Mouse (Mus musculus) heart, adult 2 months (tissue): Measurements from ENCODE around the gene Cux2. TPM values are rescaled to one million over a fixed set of nuclear protein-coding genes. Genes with fewer than 3 reads are reported as not detected.
A peak's percentile ranks its signal among the peaks of the same experiment; 100 is the strongest.

Experiments used
- DNase-seq, 2 experiments: peaks; one replicate each; pipeline ENCODE4 v3.0.0; 2021
- H3K27ac ChIP-seq: fragments of 200-600 bp; 2 replicates; pipeline ENCODE4 v1.8.1; 2022
- H3K27me3 ChIP-seq: fragments of 200-500 bp; 2 replicates; pipeline ENCODE4 v1.6.1; 2012; ENCODE audit warnings: mild to moderate bottlenecking, low read length, inconsistent platforms, mixed read lengths; ENCODE audit not compliant: control insufficient read depth, insufficient read depth
- H3K36me3 ChIP-seq: fragments of 200-500 bp; 2 replicates; pipeline ENCODE4 v1.6.1; 2012; ENCODE audit warnings: low read length, inconsistent platforms; ENCODE audit not compliant: control insufficient read depth, insufficient read depth
- H3K4me1 ChIP-seq: fragments of 200-500 bp; 2 replicates; pipeline ENCODE4 v1.6.1; 2011; ENCODE audit warnings: low read length; ENCODE audit not compliant: control insufficient read depth, insufficient read depth
- H3K4me3 ChIP-seq: fragments of 200-600 bp; 2 replicates; pipeline ENCODE4 v1.8.1; 2022
- H3K79me2 ChIP-seq: fragments of 200-500 bp; replicated peaks from 2 replicates; pipeline ENCODE4 v1.6.1; 2012; ENCODE audit warnings: mild to moderate bottlenecking, inconsistent platforms, low read length, moderate library complexity, mixed read lengths; ENCODE audit not compliant: control insufficient read depth, insufficient read depth
- H3K9ac ChIP-seq: fragments of 200-500 bp; 2 replicates; pipeline ENCODE4 v1.6.1; 2012; ENCODE audit warnings: low read depth, mild to moderate bottlenecking, control low read depth, inconsistent platforms, low read length, mixed read lengths
- CTCF ChIP-seq: fragments of 200-600 bp; IDR thresholded peaks from 2 replicates; pipeline ENCODE4 v1.8.1; 2022; ENCODE audit warnings: antibody characterized with exemption, mild to moderate bottlenecking, moderate library complexity
- EP300 ChIP-seq: fragments of 200-500 bp; IDR thresholded peaks from 2 replicates; pipeline ENCODE4 v1.6.1; 2011; ENCODE audit warnings: low read depth, low read length, control low read depth; ENCODE audit not compliant: insufficient read depth
- POLR2A ChIP-seq: fragments of 200-500 bp; IDR thresholded peaks from 2 replicates; pipeline ENCODE4 v1.6.1; 2011; ENCODE audit warnings: mild to moderate bottlenecking, low read depth, low read length, control low read depth; ENCODE audit not compliant: insufficient read depth
- WGBS: fragments of 180-500 bp; shearing (Covaris S2); methylation state at CpG from one replicate; pipeline ENCODE4 v1.1.7; 2018; 5-methylcytosine and 5-hydroxymethylcytosine counted together
- intact Hi-C: fragments of 180-260 bp; cut with DNase I; formaldehyde crosslinking; loops from one replicate; pipeline ENCODE4 v1.15.1; 2025
- polyA plus RNA-seq: library from polyadenylated mRNA; depleted of rRNA; stranded (reverse); fragments of >200 nt; gene quantifications from 2 replicates; pipeline ENCODE4 v1.2.3, GENCODE M21; 2012
- total RNA-seq, 2 experiments: library from RNA; stranded (reverse); gene quantifications; 2 replicates each; pipeline ENCODE4 v1.2.3; 2021

Cux2 gene
- total and polyA plus RNA-seq, 3 experiments, result 11.4 to 18.4 (median 18.1) TPM

GRCm38 (mm10) chr5:121856740-121857139, 193.2 kb downstream of the Cux2 start:
- Histone ChIP-seq H3K36me3 (no peaks in the 10 kb centered on the region), H3K4me1 (no peaks in the 10 kb centered on the region; the same call in 1 of the 2 replicates), H3K4me3 (no peak overlapping the region), H3K9ac (no peak overlapping the region), H3K79me2 (no peaks in the 10 kb centered on the region), H3K27ac (no peak overlapping the region), H3K27me3 (no peaks in the 10 kb centered on the region)
- no peak for TF ChIP-seq EP300
- TF ChIP-seq CTCF, result no peak
- TF ChIP-seq POLR2A, result no peak
- intact Hi-C loops, result no loop called here
- DNase-seq, result no peak
- WGBS, result 64% methylated on average over 11 of the region's 11 CpGs

DNA sequence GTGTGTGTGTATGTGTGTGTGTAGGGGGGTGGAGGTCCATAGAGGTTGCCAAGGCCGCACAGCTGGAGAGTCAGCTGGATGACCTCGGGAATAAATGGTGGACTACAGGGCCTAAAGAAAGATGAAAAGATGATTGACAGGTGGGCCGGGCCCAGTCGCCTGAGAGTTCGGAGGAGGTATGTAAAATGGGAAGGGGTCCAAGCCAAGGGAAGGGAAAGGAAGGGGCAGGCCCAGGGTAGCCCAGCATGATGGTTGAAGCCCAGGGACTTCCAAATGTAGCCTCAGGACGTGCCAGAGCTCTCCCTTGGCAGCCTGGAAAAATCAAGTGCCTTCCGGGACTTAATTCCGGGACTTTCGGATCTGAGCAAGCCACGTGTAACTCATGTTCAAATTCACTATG, 195.1 kb downstream of the Cux2 start:
- Histone ChIP-seq H3K4me3 (no peak overlapping the region), H3K27ac (no peak overlapping the region), H3K27me3 (no peaks in the 10 kb centered on the region), H3K4me1 (peaks cover 5% of the 10 kb centered on the region), H3K9ac (no peak overlapping the region), H3K36me3 (no peaks in the 10 kb centered on the region), H3K79me2 (no peaks in the 10 kb centered on the region)
- TF ChIP-seq EP300 (no peak), POLR2A (no peak), CTCF (no peak)
- WGBS, result 59% methylated on average over 10 of the region's 10 CpGs
- intact Hi-C loops, result no loop called here
- no peak for DNase-seq

DNA sequence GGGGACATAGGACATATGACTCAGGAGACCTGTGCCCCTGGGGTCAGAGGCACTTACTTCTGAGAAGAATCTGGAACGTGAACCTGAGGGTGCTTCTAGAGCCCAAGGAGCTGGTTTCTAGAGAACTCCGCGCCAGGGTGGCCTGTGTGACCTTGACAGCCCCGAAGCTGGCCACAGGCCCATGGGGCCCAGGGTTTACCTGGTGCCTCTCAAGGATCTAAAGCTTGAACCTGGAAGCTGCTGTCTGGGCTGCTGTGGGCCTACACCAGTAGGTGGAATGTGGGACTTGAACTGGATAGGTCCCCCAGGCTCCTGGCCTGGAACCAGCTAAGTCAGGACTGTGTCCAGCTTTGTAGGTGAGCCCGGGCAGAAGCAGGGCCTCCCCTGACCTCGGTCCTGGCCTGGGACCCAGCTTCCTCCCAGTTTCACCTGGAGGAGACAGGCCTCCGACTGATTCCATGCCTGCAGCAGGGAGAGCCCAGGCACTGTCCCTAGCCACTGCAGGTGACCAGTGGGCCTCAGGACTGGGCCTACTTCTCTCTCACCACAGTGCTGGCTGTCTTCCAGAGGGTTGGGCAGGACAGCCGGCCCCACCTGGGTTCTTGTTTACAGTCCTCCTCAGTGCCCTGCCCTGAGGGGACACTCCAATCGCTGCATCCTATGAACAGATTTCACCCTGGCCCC, 196.4 kb downstream of the Cux2 start:
- Histone ChIP-seq H3K79me2 (no peaks in the 10 kb centered on the region; the same call in 1 of the 2 replicates), H3K27ac (peak overlapping the region; percentile 31), H3K4me3 (no peak overlapping the region), H3K9ac (peak overlapping the region; percentile 24; the same call in 1 of the 2 replicates), H3K27me3 (no peaks in the 10 kb centered on the region), H3K36me3 (no peaks in the 10 kb centered on the region), H3K4me1 (peaks cover 7% of the 10 kb centered on the region)
- TF ChIP-seq EP300 (no peak), CTCF (no peak), POLR2A (no peak)
- 58% methylated on average over 9 of the region's 9 CpGs for WGBS
- intact Hi-C loops, result no loop called here
- DNase-seq, result no peak

DNA sequence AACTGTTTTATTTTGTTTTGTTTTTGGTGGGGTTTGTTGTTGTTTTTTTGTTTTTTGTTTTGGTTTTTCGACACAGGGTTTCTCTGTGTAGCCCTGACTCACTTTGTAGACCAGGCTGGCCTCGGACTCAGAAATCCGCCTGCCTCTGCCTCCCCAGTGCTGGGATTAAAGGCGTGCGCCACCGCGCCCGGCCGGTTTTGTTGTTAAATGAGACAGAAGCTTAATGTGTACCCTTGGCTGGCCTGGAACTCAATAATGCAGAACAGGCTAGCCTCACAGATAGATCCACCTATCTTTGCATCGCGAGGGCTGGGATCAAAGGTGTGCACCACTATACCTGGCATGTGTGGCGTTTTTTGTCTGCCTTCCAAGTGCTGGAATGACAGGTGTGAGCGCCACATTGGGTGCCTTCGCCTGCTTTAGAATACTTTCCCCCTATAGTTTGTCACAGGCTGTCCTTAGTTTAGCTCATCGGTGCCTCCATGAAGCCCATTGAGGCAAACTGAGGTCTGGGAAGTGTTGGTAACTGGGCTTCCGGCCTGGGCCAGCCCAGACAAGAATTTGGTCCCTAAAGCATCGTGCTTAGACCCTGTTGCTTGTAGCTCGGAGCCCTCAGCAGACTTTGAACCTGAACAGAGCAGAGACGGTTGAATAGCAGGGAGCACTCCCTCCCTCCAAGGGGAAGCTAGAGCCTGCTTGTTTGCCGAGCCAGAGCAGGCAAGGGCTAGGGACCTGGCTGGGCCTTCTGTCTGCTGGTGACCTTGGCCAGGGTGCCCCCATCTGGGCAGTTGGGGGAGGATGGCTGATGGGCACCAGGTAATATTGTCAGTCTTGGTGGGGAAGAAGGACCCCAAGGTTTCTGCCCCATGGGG, 200.2 kb downstream of the Cux2 start:
- intact Hi-C loops, result loop anchor here (10.0 kb wide), 1 partner anchor 55 kb away; no protein-coding TSS in a partner anchor
- peaks cover 11% of the 10 kb centered on the region for H3K4me1 ChIP-seq
- DNase-seq, result peak in 1 of 2 experiments; percentile 44

GRCm38 (mm10) chr5:121848743-121849142, 201.2 kb downstream of the Cux2 start, which contains the start of gene Pheta1:
Pheta1 (plus strand) TSS chr5:121848984.
- WGBS, result under 1% methylated on average over 42 of the region's 42 CpGs
- Histone ChIP-seq H3K27me3 (no peaks in the 10 kb centered on the region), H3K4me1 (peaks cover 11% of the 10 kb centered on the region), H3K79me2 (no peaks in the 10 kb centered on the region; the same call in 1 of the 2 replicates), H3K36me3 (no peaks in the 10 kb centered on the region), H3K4me3 (peak within 1 kb of the TSS; percentile 81), H3K27ac (peak within 1 kb of the TSS; percentile 81), H3K9ac (peak within 1 kb of the TSS; percentile 99)
- TF ChIP-seq POLR2A (peak; percentile 94), CTCF (no peak), EP300 (0 out of 2 replicates have a peak, but pooled peaks have one; percentile 26)
- intact Hi-C loops, result loop anchor here (10.0 kb wide), 1 partner anchor 54 kb away; no protein-coding TSS in a partner anchor
- peak; percentile 93 to 96 for DNase-seq

More for the DNA sequence above, 200.2 kb downstream of the Cux2 start:
- peak overlapping the region; percentile 81 for H3K4me3 ChIP-seq
- H3K79me2 ChIP-seq, result no peaks in the 10 kb centered on the region; the same call in 1 of the 2 replicates
- H3K9ac ChIP-seq, result peak overlapping the region; percentile 99
- H3K27ac ChIP-seq, result peak overlapping the region; percentile 81
- 33% methylated on average over 20 of the region's 20 CpGs for WGBS
- H3K27me3 ChIP-seq, result no peaks in the 10 kb centered on the region
- TF ChIP-seq CTCF, result peak; percentile 31
- TF ChIP-seq POLR2A, result no peak
- H3K36me3 ChIP-seq, result no peaks in the 10 kb centered on the region
